Mouse (Mus musculus): ENCODE results near the gene Hist1h3a.
"Not testable (repeated sequence)": the region's sequence is repeated elsewhere in the genome, so short reads cannot be mapped to it uniquely, and the experiment has no call there.

The Hist1h3a gene

GRCm38 (mm10) chr13:23740910-23741309, 21.3 kb downstream of the Hist1h3a start:
- no peak for DNase-seq

- DNase-seq, result no peak
Observed at GRCm38 (mm10) chr13:23740256-23740840, 21.8 kb downstream of the Hist1h3a start.

GRCm38 (mm10) chr13:23739922-23740252, 22.3 kb downstream of the Hist1h3a start:
- no peak for DNase-seq

GRCm38 (mm10) chr13:23739069-23739921, 22.9 kb downstream of the Hist1h3a start:
- DNase-seq, result peak; percentile 87

DNA sequence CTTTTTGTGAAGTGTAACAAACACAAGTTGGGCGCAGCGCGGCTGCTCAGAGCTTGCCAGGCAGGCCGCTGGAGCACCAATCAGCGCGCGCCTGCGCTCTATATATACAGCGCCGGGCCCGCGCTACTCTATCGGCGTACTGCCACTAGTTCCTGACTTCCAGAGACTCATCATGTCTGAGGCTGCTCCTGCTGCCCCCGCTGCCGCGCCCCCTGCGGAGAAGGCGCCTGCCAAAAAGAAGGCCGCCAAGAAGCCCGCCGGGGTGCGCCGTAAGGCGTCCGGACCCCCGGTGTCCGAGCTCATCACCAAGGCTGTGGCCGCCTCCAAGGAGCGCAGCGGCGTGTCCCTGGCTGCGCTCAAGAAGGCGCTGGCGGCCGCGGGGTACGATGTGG, 23.5 kb downstream of the Hist1h3a start, which contains the start of gene Hist1h1c:
Hist1h1c (plus strand) TSS at position 132 of the 392 bp plus-strand sequence.
- peak; percentile 86 for DNase-seq

GRCm38 (mm10) chr13:23738041-23738440, 24.1 kb downstream of the Hist1h3a start:
- DNase-seq, result no peak

- DNase-seq, result no peak
Observed at GRCm38 (mm10) chr13:23737091-23737490, 25.1 kb downstream of the Hist1h3a start.

- no peak for DNase-seq
Observed at GRCm38 (mm10) chr13:23732156-23732804, 29.9 kb downstream of the Hist1h3a start.

DNA sequence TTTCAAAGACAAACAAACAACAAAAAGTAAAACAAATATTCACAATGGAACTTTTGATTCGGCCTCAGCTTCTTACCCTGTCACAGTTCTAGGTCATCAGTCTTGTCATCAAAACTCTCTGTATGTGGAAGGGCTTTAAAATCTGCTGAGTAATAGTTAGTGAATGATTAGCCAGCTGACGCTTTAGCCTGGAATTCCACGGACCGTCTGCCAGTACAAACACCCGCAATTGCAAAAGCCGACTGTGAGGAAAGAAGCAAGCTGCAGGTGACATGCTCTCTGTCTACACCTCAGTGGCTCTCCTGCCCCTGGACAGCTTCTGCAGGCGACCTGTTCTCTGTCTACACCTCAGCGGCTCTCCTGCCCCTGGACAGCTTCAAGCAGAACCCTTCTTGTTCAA, 31.7 kb downstream of the Hist1h3a start:
- DNase-seq, result no peak

GRCm38 (mm10) chr13:23729706-23730105, 32.5 kb downstream of the Hist1h3a start:
- no peak for DNase-seq

DNA sequence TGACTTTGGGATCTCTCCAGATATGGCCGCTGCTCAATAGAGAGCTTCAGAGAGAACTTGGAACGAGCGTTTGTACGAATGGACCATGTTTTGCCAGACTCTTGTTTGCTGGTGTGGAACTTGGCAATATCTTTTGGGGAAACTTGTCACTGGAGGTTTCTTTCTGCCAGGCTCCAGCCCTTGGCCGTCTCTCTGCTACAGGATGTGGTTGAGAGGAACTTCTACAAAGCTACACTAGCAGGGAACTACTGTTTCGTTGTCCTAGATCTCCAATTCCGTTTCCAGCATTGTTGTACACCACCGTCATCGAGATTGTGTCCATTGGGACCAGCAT, 33.0 kb downstream of the Hist1h3a start:
- no peak for DNase-seq

DNA sequence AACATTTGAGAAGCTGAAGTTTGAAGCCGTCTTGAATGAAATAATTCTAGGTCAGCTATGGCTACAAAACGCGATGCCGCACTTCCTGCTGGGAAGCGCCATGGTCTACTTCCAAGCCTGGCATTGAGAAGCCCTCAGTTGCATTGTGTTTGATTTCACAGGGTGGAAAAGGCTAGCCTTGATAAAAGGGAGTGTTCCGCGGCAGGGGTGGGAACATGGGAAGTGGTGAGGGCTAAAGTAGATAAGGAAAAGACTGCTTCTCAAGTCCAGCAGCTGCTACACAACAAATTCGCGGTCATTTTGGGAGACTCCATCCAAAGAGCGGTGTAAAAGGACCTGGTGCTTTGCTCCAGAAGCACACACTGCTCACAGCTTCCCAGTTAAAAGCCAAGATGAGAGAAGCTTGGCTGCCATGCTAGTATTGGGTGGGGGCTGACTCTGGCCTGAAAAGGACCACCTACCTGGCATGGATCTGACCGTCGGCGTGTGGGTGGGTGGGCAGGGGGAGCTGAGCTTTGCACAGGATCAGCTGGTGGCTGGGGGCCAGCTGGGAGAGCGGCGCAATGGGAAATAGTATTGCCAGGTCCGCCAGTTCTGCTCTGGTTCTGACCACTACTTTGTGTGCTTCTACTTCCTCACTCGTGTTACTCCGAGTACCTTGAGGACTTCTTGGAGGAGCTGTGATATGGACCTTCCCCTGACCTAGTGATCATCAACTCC, 33.6 kb downstream of the Hist1h3a start:
- DNase-seq, result no peak

- DNase-seq, result no peak
Observed at GRCm38 (mm10) chr13:23725213-23725612, 37.0 kb downstream of the Hist1h3a start.

DNA sequence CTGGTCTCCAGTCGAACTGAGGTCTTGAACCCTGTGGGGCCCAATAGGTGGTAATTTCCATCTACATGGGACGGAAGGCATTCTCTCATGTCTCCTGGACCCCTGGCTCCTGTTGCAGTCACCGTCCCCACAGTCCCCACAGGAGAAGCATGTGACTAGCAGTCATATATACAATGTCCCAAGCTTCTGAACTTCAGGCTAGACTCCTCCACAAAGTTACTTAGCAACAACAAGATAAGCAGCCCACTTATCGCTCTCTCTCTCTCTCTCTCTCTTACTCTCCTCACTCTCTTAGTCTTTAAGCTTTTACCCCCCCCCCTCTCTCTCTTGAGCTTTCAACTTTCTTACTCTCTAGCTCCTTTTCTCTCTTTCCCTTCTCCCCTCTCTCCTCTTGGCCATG, 37.9 kb downstream of the Hist1h3a start:
- DNase-seq, result no peak

GRCm38 (mm10) chr13:23717593-23718245, 44.5 kb downstream of the Hist1h3a start:
- not testable (repeated sequence) for DNase-seq

DNA sequence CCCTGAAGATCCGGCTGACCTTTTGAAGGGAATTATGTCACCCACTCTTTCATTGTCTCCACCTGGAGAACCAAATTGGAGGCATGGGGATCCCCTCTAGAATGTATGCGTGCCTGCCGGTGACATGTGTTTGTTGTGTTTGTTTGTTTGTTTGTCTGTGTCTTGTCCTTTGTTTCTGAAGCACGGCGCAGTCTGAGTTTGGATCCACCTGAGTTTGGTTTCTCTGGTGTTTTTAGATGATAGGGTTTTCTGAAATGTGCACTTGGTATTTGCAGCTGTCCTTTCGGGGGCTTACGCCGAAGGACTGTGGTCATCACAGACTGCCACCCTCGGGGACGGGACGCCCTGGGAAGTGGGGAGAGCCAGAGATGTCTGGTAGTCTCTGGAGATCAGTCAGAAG, 45.0 kb downstream of the Hist1h3a start:
- DNase-seq, result no peak

DNA sequence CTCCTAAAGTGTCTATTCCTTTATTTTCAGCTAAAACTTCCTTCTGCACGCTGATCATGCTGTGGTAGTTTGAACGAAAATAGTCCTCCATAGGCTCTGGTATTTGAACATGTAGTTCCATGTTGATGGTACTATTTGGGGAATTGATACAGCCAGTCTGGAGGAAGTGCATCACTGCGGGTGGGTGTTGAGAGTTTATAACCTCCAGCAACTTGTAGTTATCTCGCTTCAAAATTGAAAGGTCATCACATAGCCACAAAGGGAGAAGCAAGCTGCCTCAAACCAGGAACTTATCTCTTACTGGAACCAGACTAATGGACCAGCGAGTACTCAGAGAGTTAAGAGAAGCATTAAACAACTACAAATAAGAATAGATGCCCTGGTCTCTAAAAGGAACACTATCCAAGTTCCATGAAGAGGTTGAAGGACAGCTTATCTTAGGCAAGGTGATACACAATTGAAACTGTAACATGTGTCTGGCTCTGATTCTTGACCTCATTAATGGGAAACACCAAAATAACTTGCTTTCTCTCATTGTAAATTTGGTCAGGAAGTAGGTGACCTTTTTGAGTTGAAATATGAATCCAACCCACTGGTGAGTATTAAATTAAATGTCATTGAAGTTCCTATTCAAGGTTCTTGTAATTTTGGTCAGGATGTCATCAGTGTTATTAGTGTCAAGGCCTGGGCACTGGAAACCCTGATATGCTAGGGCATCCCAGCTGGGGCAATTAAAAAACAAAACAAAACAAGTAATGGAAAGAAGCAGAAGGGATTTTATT, 45.7 kb downstream of the Hist1h3a start:
- DNase-seq, result no peak

Data from right cerebral cortex, postnatal 14 days (tissue).